Mouse (Mus musculus) embryonic stem cell, embryonic (primary cell): Measurements from ENCODE around the gene Gsk3b.
"Not testable (repeated sequence)": the region's sequence is repeated elsewhere in the genome, so short reads cannot be mapped to it uniquely, and the experiment has no call there.

ENCODE experiments used
- CTCF ChIA-PET, 4 experiments: fragments of 300-600 bp in 2 of 4; fragments of 350-600 bp in 2 of 4; sonication (Branson Sonifier 250); formaldehyde crosslinking; loops; one replicate each; lab custom pipeline; 2022; ENCODE audit warnings: inconsistent platforms in 2 of 4; lab: Charles Lee
- POLR2A ChIA-PET, 4 experiments: fragments of 300-600 bp in 2 of 4; fragments of 350-600 bp in 2 of 4; sonication (Branson Sonifier 250); formaldehyde crosslinking; loops; one replicate each; lab custom pipeline; 2022; ENCODE audit warnings: antibody characterized with exemption in 4 of 4, inconsistent platforms in 1 of 4; lab: Charles Lee

Gsk3b gene

GRCm38 (mm10) chr16:38088629-38089446 lies at the start of gene Gsk3b:
Gene Gsk3b, plus strand, starts transcription at chr16:38089001.
- POLR2A ChIA-PET, result interaction anchor here (0.5 to 4.1 kb wide), 161 partner anchors 9 to 1261 kb away, joined by 3 to 30 read pairs (median 4); partner anchors contain the start of genes Gtf2e1 (in 2 of the 4), Rabl3 (in 2 of the 4), Iqcb1 (in 1 of the 4) and Lrrc58 (in 1 of the 4)
- CTCF ChIA-PET, result interaction anchor here in 3 of 4 experiments (0.5 to 2.7 kb wide), 10 partner anchors 25 to 154 kb away, joined by 3 to 13 read pairs (median 4); no protein-coding TSS in a partner anchor

DNA sequence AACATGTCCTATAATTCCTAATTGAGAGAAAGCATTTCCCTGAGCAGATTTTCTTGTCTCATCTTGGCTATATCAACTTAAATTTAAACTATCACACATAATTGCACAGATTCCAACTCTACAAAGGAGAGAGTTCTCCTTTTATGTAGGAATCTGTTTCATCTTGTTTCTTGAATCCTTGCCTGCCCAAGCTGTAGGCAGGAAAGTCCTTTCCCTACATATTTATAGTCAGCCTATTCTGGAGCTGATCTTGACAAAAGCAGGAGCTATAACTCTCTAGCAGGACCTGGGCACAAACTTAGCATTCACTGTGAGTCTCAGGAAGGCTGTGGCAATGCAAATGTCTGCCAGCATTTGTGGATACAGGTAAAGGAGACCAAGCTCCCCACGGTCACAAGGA lies 46.6 kb upstream of the Gsk3b start:
- CTCF ChIA-PET, result no interaction called here
- POLR2A ChIA-PET, result interaction anchor here in 1 of 4 experiments (0.6 kb wide), 1 partner anchor 47 kb away, joined by 3 read pairs; the partner anchor contains the start of gene Gsk3b

- ChIA-PET CTCF (interaction anchor here in 1 of 4 experiments (0.7 kb wide), 1 partner anchor 1114 kb away, joined by 3 read pairs; no protein-coding TSS in a partner anchor), POLR2A (no interaction called here)
These were observed 44.2 kb upstream of the Gsk3b start for GRCm38 (mm10) chr16:38044551-38044950.

GRCm38 (mm10) chr16:38047781-38048558 lies 40.8 kb upstream of the Gsk3b start:
- CTCF ChIA-PET, result no interaction called here
- POLR2A ChIA-PET, result interaction anchor here in 2 of 4 experiments (1.0 to 1.5 kb wide), 3 partner anchors 40 to 42 kb away, joined by 3 to 4 read pairs (median 3); partner anchors contain the start of gene Gsk3b (in 2 of the 2)

GRCm38 (mm10) chr16:38057898-38058297 lies 30.9 kb upstream of the Gsk3b start:
- CTCF ChIA-PET, result interaction anchor here in 1 of 4 experiments (0.7 kb wide), 1 partner anchor 197 kb away, joined by 3 read pairs; no protein-coding TSS in a partner anchor
- POLR2A ChIA-PET, result no interaction called here

- ChIA-PET POLR2A (interaction anchor here in 1 of 4 experiments (0.6 to 1.3 kb wide), 2 partner anchors 14 to 30 kb away, joined by 3 to 4 read pairs; partner anchors contain the start of gene Gsk3b), CTCF (interaction anchor here in 1 of 4 experiments (0.7 kb wide), 1 partner anchor 11 kb away, joined by 5 read pairs; no protein-coding TSS in a partner anchor)
These were observed 30.0 kb upstream of the Gsk3b start for GRCm38 (mm10) chr16:38058836-38059235.

DNA sequence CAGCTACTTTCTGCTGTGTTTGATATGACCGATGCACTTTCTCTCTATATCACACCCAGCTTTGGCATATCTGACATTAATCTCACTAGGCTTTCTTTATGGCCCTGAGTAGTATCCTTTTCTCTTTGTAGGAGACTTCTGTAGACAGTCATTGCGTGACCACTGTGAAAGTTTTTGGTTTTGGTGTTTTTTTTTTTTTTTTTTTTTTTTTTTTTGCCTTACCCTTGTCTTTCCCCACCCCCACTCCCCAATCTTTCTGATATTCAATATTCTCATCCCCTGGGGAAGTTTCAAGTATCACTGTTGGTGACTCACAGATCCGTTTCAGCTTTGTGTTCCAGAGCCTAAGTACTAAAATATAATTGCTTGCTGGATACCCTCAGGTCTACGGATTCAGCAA lies 29.2 kb upstream of the Gsk3b start:
- CTCF ChIA-PET, result no interaction called here

GRCm38 (mm10) chr16:38073859-38074631 lies 14.8 kb upstream of the Gsk3b start:
- POLR2A ChIA-PET, result interaction anchor here in 2 of 4 experiments (2.0 to 2.7 kb wide), 2 partner anchors 14 to 15 kb away, joined by 7 to 13 read pairs; partner anchors contain the start of gene Gsk3b (in 1 of the 2)
- CTCF ChIA-PET, result not testable (repeated sequence)

More for the DNA sequence above, 29.2 kb upstream of the Gsk3b start:
- POLR2A ChIA-PET, result interaction anchor here in 2 of 4 experiments (0.7 to 1.3 kb wide), 4 partner anchors 24 to 55 kb away, joined by 3 to 5 read pairs (median 3); partner anchors contain the start of gene Gsk3b (in 2 of the 2)

DNA sequence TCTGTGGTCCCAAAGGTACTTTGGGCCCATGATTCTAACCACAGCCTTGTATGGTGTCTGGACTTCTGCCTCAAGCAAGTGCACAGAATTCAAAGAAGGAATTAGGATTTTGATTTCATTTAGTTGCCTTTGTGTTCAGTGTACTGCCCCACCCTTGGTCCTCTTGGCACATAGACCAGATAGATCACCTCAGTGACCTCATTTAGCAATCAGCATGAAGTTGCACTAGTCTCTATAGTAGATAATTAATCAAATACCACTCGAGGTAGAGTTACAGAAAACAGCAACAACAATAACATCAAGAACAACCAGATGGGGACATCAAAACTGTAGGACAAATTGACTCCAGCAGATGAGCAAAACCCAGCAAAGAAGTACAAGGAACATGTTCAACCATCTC lies 8.6 kb upstream of the Gsk3b start:
- CTCF ChIA-PET, result no interaction called here
- POLR2A ChIA-PET, result interaction anchor here in 1 of 4 experiments (2.6 kb wide), 1 partner anchor 8 kb away, joined by 7 read pairs; the partner anchor contains the start of gene Gsk3b

GRCm38 (mm10) chr16:38087231-38087630 lies 1.6 kb upstream of the Gsk3b start:
- ChIA-PET CTCF (no interaction called here), POLR2A (interaction anchor here in 3 of 4 experiments (0.7 to 3.9 kb wide), 22 partner anchors 12 to 320 kb away, joined by 3 to 30 read pairs (median 6); no protein-coding TSS in a partner anchor)

- CTCF ChIA-PET, result interaction anchor here (0.6 to 2.7 kb wide), 9 partner anchors 26 to 961 kb away, joined by 3 to 13 read pairs (median 4); no protein-coding TSS in a partner anchor
These were observed 1.1 kb upstream of the Gsk3b start for GRCm38 (mm10) chr16:38087645-38088125.

DNA sequence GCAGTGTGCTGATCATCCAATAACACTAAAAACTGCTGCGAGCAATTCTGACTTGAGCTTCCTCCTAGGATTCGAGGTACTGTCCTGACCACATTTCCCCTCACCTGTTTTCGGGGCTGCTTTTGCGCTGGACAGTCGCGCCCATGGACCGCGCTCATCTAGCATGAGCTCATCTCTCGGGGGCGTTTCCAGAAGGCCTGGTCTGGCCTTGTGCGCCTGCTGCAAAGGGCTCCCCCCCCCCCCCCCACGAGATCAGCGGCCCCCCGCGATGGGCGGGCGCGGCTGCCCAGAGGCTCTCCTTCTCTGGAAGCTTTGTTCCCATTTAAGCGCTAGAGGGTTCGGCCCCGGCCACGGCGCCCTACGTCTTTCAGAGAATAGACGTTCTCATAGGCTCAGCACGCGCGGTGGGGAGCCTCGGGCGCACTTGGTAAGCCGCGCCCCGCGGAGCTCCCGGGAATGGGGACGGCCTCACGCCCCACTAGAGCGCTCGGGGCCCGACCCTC lies 624 bp upstream of the Gsk3b start:
- ChIA-PET CTCF (interaction anchor here (0.5 to 2.7 kb wide), 13 partner anchors 26 to 960 kb away, joined by 3 to 13 read pairs (median 4); no protein-coding TSS in a partner anchor), POLR2A (interaction anchor here (0.5 to 4.1 kb wide), 162 partner anchors 9 to 1260 kb away, joined by 3 to 30 read pairs (median 4); partner anchors contain the start of genes Gtf2e1 (in 2 of the 4), Rabl3 (in 2 of the 4), Iqcb1 (in 1 of the 4) and Lrrc58 (in 1 of the 4))

More at GRCm38 (mm10) chr16:38087645-38088125, 1.1 kb upstream of the Gsk3b start:
- POLR2A ChIA-PET, result interaction anchor here (0.6 to 4.1 kb wide), 118 partner anchors 8 to 1260 kb away, joined by 3 to 30 read pairs (median 5); partner anchors contain the start of genes Gtf2e1 (in 1 of the 4), Iqcb1 (in 1 of the 4), Lrrc58 (in 1 of the 4) and Ndufb4 (in 1 of the 4)

- ChIA-PET POLR2A (interaction anchor here (0.5 to 4.1 kb wide), 97 partner anchors 9 to 1262 kb away, joined by 3 to 30 read pairs (median 5); partner anchors contain the start of genes Gtf2e1 (in 1 of the 4), Iqcb1 (in 1 of the 4), Lrrc58 (in 1 of the 4) and Maats1 (in 1 of the 4)), CTCF (interaction anchor here in 1 of 4 experiments (1.6 to 2.7 kb wide), 3 partner anchors 95 to 150 kb away, joined by 4 to 13 read pairs (median 12); no protein-coding TSS in a partner anchor)
These were observed 808 bp downstream of the Gsk3b start for GRCm38 (mm10) chr16:38089447-38090170.

DNA sequence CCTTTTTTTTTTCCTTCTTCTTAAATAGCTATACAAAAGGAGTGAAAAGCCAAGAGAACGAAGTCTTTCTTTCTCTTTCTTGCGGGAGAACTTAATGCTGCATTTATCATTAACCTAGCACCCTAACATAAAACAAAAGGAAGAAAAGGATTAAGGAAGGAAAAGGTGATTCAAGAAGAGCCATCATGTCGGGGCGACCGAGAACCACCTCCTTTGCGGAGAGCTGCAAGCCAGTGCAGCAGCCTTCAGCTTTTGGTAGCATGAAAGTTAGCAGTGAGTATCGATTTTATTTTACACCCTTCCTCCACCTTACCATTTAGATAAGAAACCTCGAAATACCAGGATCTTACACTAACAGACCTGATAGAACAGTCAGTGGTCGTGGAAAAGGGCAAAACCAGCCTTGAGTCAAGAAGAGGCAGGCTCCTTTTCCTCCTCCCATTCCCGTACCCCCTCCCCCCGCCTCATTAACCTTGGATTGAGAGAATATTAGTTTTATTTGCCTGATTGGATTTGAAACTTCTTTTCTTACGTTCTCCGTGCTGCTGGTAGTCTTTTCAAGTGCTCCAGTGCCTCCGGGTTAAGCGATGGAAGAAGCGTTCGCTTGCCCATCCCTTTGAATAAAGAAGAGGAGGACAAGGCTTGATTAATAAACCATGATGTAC lies 1.7 kb downstream of the Gsk3b start:
- ChIA-PET CTCF (interaction anchor here in 1 of 4 experiments (2.7 kb wide), 1 partner anchor 107 kb away, joined by 13 read pairs; no protein-coding TSS in a partner anchor), POLR2A (interaction anchor here in 3 of 4 experiments (0.6 to 4.1 kb wide), 24 partner anchors 9 to 163 kb away, joined by 3 to 30 read pairs (median 4); no protein-coding TSS in a partner anchor)

GRCm38 (mm10) chr16:38091041-38091440 lies 2.2 kb downstream of the Gsk3b start:
- POLR2A ChIA-PET, result interaction anchor here in 3 of 4 experiments (0.6 to 4.1 kb wide), 13 partner anchors 8 to 354 kb away, joined by 3 to 30 read pairs (median 3); no protein-coding TSS in a partner anchor
- CTCF ChIA-PET, result interaction anchor here in 1 of 4 experiments (0.6 kb wide), 1 partner anchor 96 kb away, joined by 3 read pairs; no protein-coding TSS in a partner anchor
